ENCODE assay signal across 8 mouse cellular contexts in the genomic region with DNA sequence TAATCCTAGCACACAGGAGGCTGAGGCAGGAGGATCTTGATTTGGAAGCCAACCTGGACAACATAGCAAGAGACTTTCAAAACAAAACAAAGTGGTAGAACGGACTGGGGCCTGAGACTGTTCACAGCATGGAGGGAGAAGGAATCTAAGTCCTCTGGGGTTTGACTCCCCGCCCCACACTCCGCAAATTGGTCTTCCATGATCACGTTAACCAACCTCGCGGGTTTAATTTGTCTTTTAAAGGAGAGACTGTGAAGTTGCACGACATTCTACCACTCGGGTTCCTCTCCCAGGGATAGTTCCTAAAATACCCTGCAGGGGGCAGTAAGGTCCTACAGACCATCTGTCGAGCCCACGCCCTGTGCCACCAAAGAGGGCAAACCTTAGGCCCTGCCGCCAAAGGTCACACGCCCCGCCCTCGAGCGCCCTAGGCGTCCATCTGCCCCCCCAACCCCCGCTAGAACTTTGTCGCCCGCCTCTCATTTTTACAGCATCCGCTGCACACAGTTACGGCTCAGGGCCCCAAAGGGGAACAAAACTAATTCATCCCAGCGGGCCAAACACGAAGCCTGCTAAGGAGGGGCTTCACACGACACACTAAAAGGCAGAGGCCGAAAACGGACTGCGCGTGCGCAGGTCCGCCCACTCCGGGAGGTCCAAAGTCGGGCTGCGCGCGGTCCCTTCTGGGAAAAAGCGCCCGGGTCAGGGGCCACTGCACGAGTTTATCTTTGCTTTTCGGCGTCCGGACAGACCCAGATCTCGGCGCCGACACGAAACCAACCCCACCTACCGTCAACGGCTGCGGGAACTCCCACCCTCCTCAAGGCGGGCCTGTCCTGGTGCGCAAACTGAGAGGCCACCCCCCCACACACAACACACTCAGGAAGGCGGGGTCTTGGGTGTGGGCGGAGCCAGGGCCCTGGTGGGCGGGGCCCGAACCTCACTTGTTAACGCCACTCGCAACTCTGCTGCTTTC. TPM values are rescaled to one million over a fixed set of nuclear protein-coding genes. Genes with fewer than 3 reads are reported as not detected.
DNase-seq lines count a peak whose midpoint lies in the region; ATAC-seq lines count a peak whose summit lies in the region.

Gene Nhej1 (minus strand): TSS at position 855 of the 976 bp plus-strand sequence.

- no peaks in the 10 kb centered on the region for H3K36me3 ChIP-seq in forebrain, embryonic 10.5 days (replicated peaks)
- H3K36me3 ChIP-seq in heart, embryonic 16.5 days (ENCODE audit: control insufficient read depth, insufficient read depth), result no peaks in the 10 kb centered on the region
- H3K36me3 ChIP-seq in liver, embryonic 15.5 days (replicated peaks), result no peaks in the 10 kb centered on the region
- no peaks in the 10 kb centered on the region for H3K36me3 ChIP-seq in neural tube, embryonic 12.5 days

- H3K9ac ChIP-seq in heart, embryonic 16.5 days (ENCODE audit: low read length), result peak within 1 kb of the TSS; percentile 80
- peak within 1 kb of the TSS; percentile 74 for H3K9ac ChIP-seq in liver, embryonic 15.5 days
- peak within 1 kb of the TSS; percentile 61 for H3K9ac ChIP-seq in neural tube, embryonic 12.5 days

- H3K4me3 ChIP-seq in forebrain, embryonic 10.5 days, result peak within 1 kb of the TSS; percentile 73
- H3K4me3 ChIP-seq in heart, embryonic 16.5 days (ENCODE audit: low read length), result peak within 1 kb of the TSS; percentile 68
- H3K4me3 ChIP-seq in liver, embryonic 15.5 days (replicated peaks), result peak within 1 kb of the TSS; percentile 73
- peak within 1 kb of the TSS; percentile 55 for H3K4me3 ChIP-seq in neural tube, embryonic 12.5 days

- no peaks in the 10 kb centered on the region for H3K9me3 ChIP-seq in forebrain, embryonic 10.5 days
- H3K9me3 ChIP-seq in heart, embryonic 16.5 days (replicated peaks; ENCODE audit: control insufficient read depth, low read length), result no peaks in the 10 kb centered on the region
- H3K9me3 ChIP-seq in liver, embryonic 15.5 days (replicated peaks), result no peaks in the 10 kb centered on the region
- no peaks in the 10 kb centered on the region for H3K9me3 ChIP-seq in neural tube, embryonic 12.5 days

- peaks cover 15% of the 10 kb centered on the region for H3K4me1 ChIP-seq in forebrain, embryonic 10.5 days
- H3K4me1 ChIP-seq in heart, embryonic 16.5 days (ENCODE audit: control insufficient read depth, insufficient read depth, low read length), result peaks cover 3% of the 10 kb centered on the region; the same call in 1 of the 2 replicates
- peaks cover 28% of the 10 kb centered on the region for H3K4me1 ChIP-seq in liver, embryonic 15.5 days (replicated peaks)
- peaks cover 12% of the 10 kb centered on the region; the same call in 1 of the 2 replicates for H3K4me1 ChIP-seq in neural tube, embryonic 12.5 days

- H3K4me2 ChIP-seq in heart, embryonic 16.5 days (ENCODE audit: low read depth, low read length), result peak within 1 kb of the TSS; percentile 68
- peak within 1 kb of the TSS; percentile 71 for H3K4me2 ChIP-seq in liver, embryonic 15.5 days
- H3K4me2 ChIP-seq in neural tube, embryonic 12.5 days (replicated peaks), result peak within 1 kb of the TSS; percentile 63

- peak; percentile 96 for DNase-seq in c-Kit-negative CD71-positive TER-119-positive erythroid progenitor cells, embryonic 14.5 days (ENCODE audit: low read depth, low spot score)
- DNase-seq in forebrain, embryonic 10.5 days (ENCODE audit: extremely low spot score, low spot score), result peak; percentile 96
- peak; percentile 96 to 98 for DNase-seq in kidney, postnatal 36 days
- peak; percentile 90 for DNase-seq in telencephalon, adult 2 months (ENCODE audit: low read depth, low spot score)

- ATAC-seq in CD4-positive, CD25-positive, alpha-beta regulatory T cell, adult 4 months, result peak; percentile 88
- ATAC-seq in heart, embryonic 16.5 days (replicated peaks; ENCODE audit: extremely low read depth, insufficient read depth, low FRiP score), result peak; percentile 98
- peak; percentile 95 for ATAC-seq in liver, embryonic 15.5 days (ENCODE audit: insufficient read depth)
- ATAC-seq in neural tube, embryonic 12.5 days (ENCODE audit: low FRiP score, low read depth), result peak; percentile 92

- peak within 1 kb of the TSS; percentile 96 for H3K27ac ChIP-seq in forebrain, embryonic 10.5 days
- H3K27ac ChIP-seq in heart, embryonic 16.5 days (ENCODE audit: low read length), result peak within 1 kb of the TSS; percentile 94
- peak within 1 kb of the TSS; percentile 99 for H3K27ac ChIP-seq in liver, embryonic 15.5 days (replicated peaks)
- peak within 1 kb of the TSS; percentile 86 for H3K27ac ChIP-seq in neural tube, embryonic 12.5 days

- H3K27me3 ChIP-seq in forebrain, embryonic 10.5 days (ENCODE audit: poor library complexity, severe bottlenecking), result no peaks in the 10 kb centered on the region
- H3K27me3 ChIP-seq in heart, embryonic 16.5 days (ENCODE audit: control insufficient read depth, insufficient read depth, low read length), result no peaks in the 10 kb centered on the region
- H3K27me3 ChIP-seq in liver, embryonic 15.5 days, result no peaks in the 10 kb centered on the region
- no peaks in the 10 kb centered on the region for H3K27me3 ChIP-seq in neural tube, embryonic 12.5 days (replicated peaks)

- WGBS in forebrain, embryonic 10.5 days, result 1% methylated on average over 56 of the region's 56 CpGs
- WGBS in heart, embryonic 16.5 days, result 1% methylated on average over 56 of the region's 56 CpGs
- 1% methylated on average over 56 of the region's 56 CpGs for WGBS in liver, embryonic 15.5 days (ENCODE audit: insufficient replicate concordance)
- WGBS in neural tube, embryonic 12.5 days, result 1% methylated on average over 56 of the region's 56 CpGs

RNA-seq across cellular contexts. Expression of gene Nhej1, which starts in this region (rescaled TPM):
- 10 to 100 TPM in 1 of 2 experiments, 1 to 10 TPM in 1; 6.1 to 15.3 TPM for polyA plus RNA-seq in CD4-positive, CD25-positive, alpha-beta regulatory T cell, adult 4 months (2017; shearing (Covaris generic))
- 12.2 and 12.4 TPM in 2 replicates for polyA plus RNA-seq in forebrain, embryonic 10.5 days (2016; fragmentation: Nextera tagmentation; extraction: Ambion mirVana)
- 7.5 and 8.8 TPM in 2 replicates for polyA plus RNA-seq in heart, embryonic 16.5 days (2015; fragmentation: Nextera tagmentation; extraction: Ambion mirVana)
- 5.8 and 6.2 TPM in 2 replicates for polyA plus RNA-seq in liver, embryonic 15.5 days (2015; fragmentation: Nextera tagmentation; extraction: Ambion mirVana)
- 10.7 and 11.5 TPM in 2 replicates for polyA plus RNA-seq in neural tube, embryonic 12.5 days (2016; fragmentation: Nextera tagmentation; extraction: Ambion mirVana)

Comparison
In these comparisons a context has a peak if more than half of its experiments do, and no peak if none do; other contexts are left out.
1. Peak in every context shown above with its lines: DNase-seq, ATAC-seq, H3K4me3 ChIP-seq and H3K27ac ChIP-seq.